Mouse (Mus musculus) mouse trophoblast stem cell (cell line): Measurements from ENCODE around the gene Dctd.
"Not testable (repeated sequence)": the region's sequence is repeated elsewhere in the genome, so short reads cannot be mapped to it uniquely, and the experiment has no call there.

Source experiments
- in situ Hi-C, 2 experiments: fragments of 300-500 bp; cut with MseI, MboI; formaldehyde crosslinking; loops; 2 replicates in 1 of 2; 3 replicates in 1 of 2; pipeline ENCODE4 v1.15.1; 2025

Gene Dctd

DNA sequence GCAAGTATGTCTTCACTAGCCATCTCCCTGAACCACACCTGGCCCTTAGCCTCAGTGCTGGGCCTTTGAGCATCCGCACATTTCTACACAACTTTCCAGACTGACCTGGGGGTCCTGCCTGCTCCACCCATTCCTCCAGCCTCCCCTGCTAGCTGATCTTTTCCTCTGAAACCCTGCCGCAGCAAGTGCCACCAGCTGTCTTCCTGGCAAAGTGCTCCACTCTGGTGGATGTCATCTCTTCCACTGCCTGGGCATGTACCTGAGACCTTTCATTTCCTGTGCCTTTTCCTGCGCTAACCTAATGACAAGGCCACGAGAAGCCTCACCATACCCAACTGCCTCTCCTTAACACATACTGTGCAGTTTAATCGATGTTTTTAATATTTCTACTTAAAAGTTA is 46.9 kb downstream of the Dctd start:
- in situ Hi-C loops, result no loop called here

DNA sequence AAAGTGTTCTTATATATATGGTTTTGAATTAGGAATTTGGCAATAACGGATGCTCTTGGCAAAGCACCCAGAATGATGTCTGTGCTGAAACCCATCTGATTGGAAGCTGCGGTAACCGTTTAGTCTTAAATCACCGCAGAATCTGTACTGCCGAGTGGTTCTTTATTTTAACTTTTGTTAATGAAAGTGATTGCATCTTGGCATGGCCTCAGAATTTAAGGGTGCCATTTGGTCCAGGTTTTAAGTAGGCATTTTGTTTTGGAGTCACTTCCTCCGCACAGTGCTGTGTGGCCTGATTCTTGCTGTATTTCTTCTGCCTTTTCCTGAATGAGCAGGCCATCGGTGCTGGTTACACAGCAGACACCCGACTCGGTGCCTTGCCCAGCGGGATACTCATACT is 47.6 kb downstream of the Dctd start:
- in situ Hi-C loops, result no loop called here

DNA sequence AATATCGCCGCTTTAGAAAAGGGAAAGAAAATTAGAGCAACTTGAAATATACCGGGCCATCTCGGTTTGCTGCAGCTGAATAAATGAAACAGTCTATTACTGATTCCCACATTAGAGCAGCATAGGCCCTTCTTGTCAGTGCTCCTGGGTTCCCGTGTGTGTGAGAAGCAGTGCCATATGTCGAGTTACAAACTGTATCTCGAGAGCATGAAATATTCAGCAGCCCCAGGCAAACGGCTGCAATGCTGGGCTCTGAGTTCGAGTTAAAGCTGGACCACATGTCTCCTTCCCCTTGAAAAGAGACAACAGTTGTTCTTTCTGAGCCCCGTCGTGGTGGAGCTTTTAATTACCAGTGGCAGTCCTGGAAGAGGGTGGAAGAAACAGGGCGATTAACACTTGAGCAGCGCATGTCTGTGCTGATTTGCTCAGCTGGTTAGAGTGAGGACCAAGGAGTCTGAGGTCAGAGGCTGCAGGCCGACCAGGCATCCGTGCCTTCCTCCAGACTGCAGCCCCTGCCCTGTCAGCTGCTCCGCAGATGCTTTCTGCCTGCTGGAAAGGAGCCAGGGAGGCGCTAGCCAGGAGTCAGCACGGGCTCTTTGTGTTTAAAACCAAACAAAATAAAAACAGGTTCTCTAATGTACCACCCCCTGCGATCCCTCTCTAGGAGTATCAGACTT is 53.3 kb downstream of the Dctd start:
- in situ Hi-C loops, result no loop called here

DNA sequence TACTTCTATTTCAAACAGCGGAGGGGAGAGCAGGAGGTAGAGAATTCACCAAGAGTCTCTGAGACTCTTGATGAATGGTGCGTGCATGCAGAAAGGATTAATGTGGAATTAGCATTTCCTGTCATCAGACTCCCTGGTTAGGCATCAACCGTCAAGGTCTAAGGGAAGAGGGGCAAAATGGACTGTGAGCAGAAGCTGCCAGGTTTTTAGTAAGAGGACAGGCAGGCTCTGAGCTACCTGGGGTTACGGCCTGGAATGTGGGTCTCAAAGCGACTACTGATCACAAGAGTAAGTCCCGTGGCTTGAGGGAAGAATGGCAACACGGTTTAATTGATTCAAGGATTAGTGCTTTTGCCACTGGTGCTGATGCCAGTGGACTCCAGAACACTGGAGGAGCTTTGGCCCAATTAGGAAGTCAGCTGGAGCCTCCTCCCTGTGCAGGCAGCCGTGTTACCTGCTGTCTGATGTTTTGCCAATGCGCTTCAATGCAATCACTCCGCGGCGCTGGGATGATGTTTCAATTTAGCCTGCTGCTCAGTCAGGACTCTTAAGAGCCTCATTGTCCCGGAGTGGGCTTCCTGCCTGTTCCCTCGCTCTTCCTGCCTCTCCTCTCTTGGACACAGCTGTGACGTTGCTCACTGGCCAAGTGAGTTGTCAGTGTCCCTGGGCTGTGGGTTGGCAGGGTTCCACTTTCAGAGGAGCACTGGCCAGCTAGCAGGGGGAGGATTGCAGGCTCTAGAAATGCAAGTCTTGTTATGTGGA is 54.6 kb downstream of the Dctd start:
- in situ Hi-C loops, result no loop called here

DNA sequence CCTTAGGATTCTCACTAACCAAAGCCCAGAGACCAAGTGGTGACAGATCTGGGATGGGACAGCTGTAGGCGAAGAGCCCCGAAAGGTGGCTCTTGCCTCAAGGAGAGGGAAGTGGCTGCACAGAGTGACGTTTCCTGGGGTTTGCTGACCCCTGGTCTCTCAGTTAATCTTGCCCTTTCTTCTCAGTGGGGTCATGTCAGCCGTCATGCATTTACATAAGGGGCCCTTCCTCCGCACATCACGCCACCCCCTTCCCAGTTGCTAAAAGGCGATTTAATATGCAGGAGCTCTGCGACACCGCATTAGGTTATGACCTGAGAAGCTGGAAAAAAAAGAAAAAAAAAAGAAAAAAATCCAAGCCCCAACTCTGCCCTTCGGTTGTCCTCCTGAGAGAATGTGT is 58.8 kb downstream of the Dctd start:
- in situ Hi-C loops, result no loop called here

DNA sequence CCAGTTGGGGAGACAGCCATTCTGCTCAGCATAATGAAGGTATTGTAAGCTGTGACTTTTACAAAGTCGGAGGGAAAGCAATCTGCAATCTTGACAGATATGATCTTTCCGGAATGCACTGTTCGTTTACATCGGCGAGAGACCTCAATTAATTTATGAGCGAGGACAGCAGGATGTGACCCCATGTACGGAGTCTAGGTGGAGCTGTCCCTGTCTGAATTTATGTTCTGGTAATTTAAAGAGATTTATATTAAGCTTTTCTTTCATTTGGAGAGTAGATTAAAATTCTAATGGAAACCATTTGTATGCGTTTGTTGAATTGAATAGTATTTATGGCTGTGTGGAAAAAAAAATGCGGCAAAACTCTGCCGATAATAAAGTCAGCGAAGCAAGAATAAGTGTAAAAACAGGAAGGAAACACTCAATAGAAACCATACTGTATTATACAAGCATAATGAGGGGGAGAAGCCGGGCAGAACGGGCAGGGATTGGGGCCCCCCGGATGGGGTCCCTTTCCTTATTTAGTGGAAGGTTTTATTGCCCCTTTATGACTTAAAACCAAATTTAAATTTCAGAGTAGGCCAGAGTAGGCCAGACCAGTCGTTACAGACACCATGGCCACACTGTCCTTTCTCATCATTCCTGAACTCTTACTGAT is 59.8 kb downstream of the Dctd start:
- in situ Hi-C loops, result no loop called here

- in situ Hi-C loops, result no loop called here
Measured at GRCm38 (mm10) chr8:48177406-48177805, 78.5 kb downstream of the Dctd start.

DNA sequence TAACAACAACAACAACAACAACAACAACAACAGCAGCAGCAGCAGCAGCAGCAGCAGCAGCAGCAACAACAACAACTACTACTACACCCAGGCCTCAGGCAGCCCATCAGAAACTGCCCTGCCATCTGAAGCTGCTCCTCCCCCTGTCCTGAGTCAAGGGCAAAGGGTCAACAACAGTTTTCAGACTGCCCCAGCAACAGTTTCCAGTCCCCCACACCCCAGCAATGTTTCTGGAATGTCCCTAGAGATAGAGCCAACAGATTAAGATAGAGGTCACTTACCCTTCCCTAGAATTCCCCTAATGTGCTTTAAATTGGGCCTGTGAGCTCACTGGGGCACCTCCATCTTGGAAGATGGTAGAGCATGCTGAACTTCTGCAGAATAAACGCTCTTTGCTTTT is 79.0 kb downstream of the Dctd start:
- in situ Hi-C loops, result no loop called here

- in situ Hi-C loops, result no loop called here
Measured at GRCm38 (mm10) chr8:48178993-48179392, 80.1 kb downstream of the Dctd start.

- in situ Hi-C loops, result not testable (repeated sequence)
Measured at GRCm38 (mm10) chr8:48180146-48180545, 81.3 kb downstream of the Dctd start.

DNA sequence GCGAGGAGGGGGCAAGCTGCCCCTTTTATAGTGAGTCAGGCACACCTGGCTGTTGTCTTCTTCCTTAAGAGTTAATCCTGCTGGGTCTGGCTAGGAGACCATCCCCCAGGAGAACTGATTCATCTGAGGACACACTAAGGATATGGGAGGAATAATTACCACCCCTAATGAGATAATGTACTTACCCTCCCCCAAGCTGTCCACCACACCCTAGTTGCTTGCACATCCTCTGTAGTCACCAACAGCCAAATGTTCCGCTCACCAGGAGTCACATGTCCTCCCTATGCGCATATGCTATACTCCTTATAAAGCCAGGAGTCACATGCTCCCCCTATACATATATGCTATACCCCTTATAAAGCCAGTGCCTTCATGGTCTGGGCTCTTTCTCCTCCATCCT is 82.1 kb downstream of the Dctd start:
- in situ Hi-C loops, result no loop called here

DNA sequence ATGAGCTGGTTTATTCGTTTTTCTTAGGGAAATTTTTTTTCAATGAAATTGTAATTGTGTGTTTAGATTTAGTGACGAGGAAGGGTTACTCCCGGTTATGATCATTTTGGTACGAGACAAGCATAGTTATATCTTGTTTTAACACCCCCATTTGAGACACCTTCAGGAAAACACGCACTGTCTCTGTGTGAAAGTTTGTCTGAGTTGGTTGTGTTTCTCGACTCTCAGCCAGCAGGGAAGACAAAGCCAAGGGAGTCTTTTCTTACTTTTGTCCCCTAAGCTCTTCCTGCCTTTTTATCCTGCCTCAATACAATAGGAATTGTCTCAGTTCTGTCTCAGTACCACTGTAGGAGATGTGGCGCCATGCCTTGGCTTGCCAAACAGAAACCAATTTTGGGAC is 84.9 kb downstream of the Dctd start:
- in situ Hi-C loops, result no loop called here

- in situ Hi-C loops, result no loop called here
Measured at GRCm38 (mm10) chr8:48188586-48188985, 89.7 kb downstream of the Dctd start.

DNA sequence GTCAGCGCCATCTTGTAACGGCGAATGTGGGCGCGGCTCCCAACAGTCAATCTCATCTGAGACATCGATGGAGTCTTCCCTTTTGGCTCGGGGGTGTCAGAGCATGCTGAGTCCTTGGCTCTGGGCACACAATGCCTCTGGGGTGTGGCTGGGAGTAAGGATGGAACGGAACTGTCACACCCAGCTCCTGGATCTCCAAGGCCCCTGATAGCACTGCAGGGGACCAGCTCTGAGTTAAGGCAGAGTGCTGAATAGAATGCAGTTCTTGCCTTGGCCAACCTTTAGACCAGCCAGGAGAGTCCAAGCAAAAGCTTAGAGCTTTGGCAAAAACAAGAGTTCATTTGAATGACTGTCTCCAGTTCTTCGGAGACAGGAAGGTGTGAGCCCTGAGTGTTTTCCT is 97.1 kb downstream of the Dctd start:
- in situ Hi-C loops, result no loop called here

- in situ Hi-C loops, result no loop called here
Measured at GRCm38 (mm10) chr8:48199171-48199570, 100.3 kb downstream of the Dctd start.

GRCm38 (mm10) chr8:48202632-48203031 is 103.7 kb downstream of the Dctd start:
- in situ Hi-C loops, result no loop called here
